In genomic region chr5:8257366-8257765, GRCm38 (mm10) we compare ENCODE assay signal across 19 mouse cellular contexts.
A peak's percentile ranks its signal among the peaks of the same experiment; 100 is the strongest.
DNase-seq lines count a peak whose midpoint lies in the region; ATAC-seq lines count a peak whose summit lies in the region.
"Had no signal": no experiment of that assay in that cellular context is flagged by ENCODE, and none has a peak within 500 bp of the region (broad histone marks: within the 10 kb centered on the region; RNA-seq: fewer than 3 reads in every experiment).

No protein-coding gene starts in this region.

- H3K36me3 ChIP-seq in midbrain, embryonic 11.5 days (ENCODE audit: control insufficient read depth, insufficient read depth, low read length), result no peaks in the 10 kb centered on the region
- H3K36me3 ChIP-seq in midbrain, embryonic 14.5 days (ENCODE audit: control insufficient read depth, insufficient read depth, low read length), result no peaks in the 10 kb centered on the region
- H3K36me3 ChIP-seq: G1E had no signal

- H3K27me3 ChIP-seq in midbrain, embryonic 11.5 days (ENCODE audit: control insufficient read depth, insufficient read depth, low read length), result no peaks in the 10 kb centered on the region
- no peaks in the 10 kb centered on the region for H3K27me3 ChIP-seq in midbrain, embryonic 14.5 days (ENCODE audit: control insufficient read depth, insufficient read depth, low read length)
- H3K27me3 ChIP-seq: CH12.LX, Patski had no signal

- no peak overlapping the region for H3K4me2 ChIP-seq in midbrain, embryonic 11.5 days
- no peak overlapping the region for H3K4me2 ChIP-seq in midbrain, embryonic 14.5 days (ENCODE audit: low read length)

- H3K4me1 ChIP-seq in midbrain, embryonic 11.5 days (ENCODE audit: control insufficient read depth, insufficient read depth, low read length), result no peaks in the 10 kb centered on the region
- no peaks in the 10 kb centered on the region for H3K4me1 ChIP-seq in midbrain, embryonic 14.5 days (ENCODE audit: control insufficient read depth, insufficient read depth, low read length)

- WGBS in midbrain, embryonic 11.5 days, result 100% methylated on average over 1 of the region's 1 CpGs
- WGBS in midbrain, embryonic 14.5 days, result 93% methylated on average over 1 of the region's 1 CpGs

- H3K9me3 ChIP-seq in midbrain, embryonic 11.5 days (ENCODE audit: control insufficient read depth, low read length), result no peaks in the 10 kb centered on the region
- no peaks in the 10 kb centered on the region for H3K9me3 ChIP-seq in midbrain, embryonic 14.5 days (ENCODE audit: control insufficient read depth, low read length)
- H3K9me3 ChIP-seq: G1E had no signal

- H3K4me3 ChIP-seq in midbrain, embryonic 11.5 days (ENCODE audit: low read depth, low read length), result no peak overlapping the region
- no peak overlapping the region for H3K4me3 ChIP-seq in midbrain, embryonic 14.5 days (replicated peaks; ENCODE audit: low read depth, low read length)

- no peak overlapping the region for H3K9ac ChIP-seq in midbrain, embryonic 11.5 days (ENCODE audit: low read length)
- H3K9ac ChIP-seq in midbrain, embryonic 14.5 days (replicated peaks; ENCODE audit: low read length), result no peak overlapping the region

- no peak overlapping the region for H3K27ac ChIP-seq in midbrain, embryonic 11.5 days (ENCODE audit: low read depth, low read length)
- no peak overlapping the region for H3K27ac ChIP-seq in midbrain, embryonic 14.5 days (replicated peaks; ENCODE audit: low read depth, low read length)

- DNase-seq in heart, adult 11 months, result peak; percentile 64
- DNase-seq in heart, adult 18-20 months, result no peak
- DNase-seq in midbrain, embryonic 11.5 days (ENCODE audit: low spot score, missing footprints), result peak; percentile 61
- DNase-seq in midbrain, embryonic 14.5 days, result no peak
- DNase-seq: adrenal gland, adult 2 months; adrenal gland, adult 8-10 months; adrenal gland, postnatal 10 days; adrenal gland, postnatal 14 days; adrenal gland, postnatal 25 days; adrenal gland, postnatal 36 days; B cell, adult 2 months; cerebellum, adult 11 months; cerebellum, adult 11-12 months; cerebellum, adult 18-20 months had no signal

- no peak for ATAC-seq in midbrain, embryonic 11.5 days (ENCODE audit: low FRiP score)
- no peak for ATAC-seq in midbrain, embryonic 14.5 days (ENCODE audit: low FRiP score, low TSS enrichment)
- ATAC-seq: activated CD4-positive, CD25-positive, alpha-beta regulatory T cell, adult 4 months; CD4-positive, CD25-positive, alpha-beta regulatory T cell, adult 4 months; Patski had no signal

Comparison
In these comparisons a context has a peak if more than half of its experiments do, and no peak if none do; other contexts are left out.
1. DNase-seq: peak in heart, adult 11 months (single experiment) and midbrain, embryonic 11.5 days (single experiment); none in heart, adult 18-20 months (0 of 2) and midbrain, embryonic 14.5 days (single experiment).